Mouse (Mus musculus) ES-E14 (cell line): ENCODE measurements at regions not wholly inside any gene's neighbourhood (a gene's known extent, or its start where the extent isn't known, plus 50 kb on each side); places are given as distances from the start of the nearest gene placed in this dataset.

Source experiments
- CHD2 ChIP-seq: IDR thresholded peaks from 2 replicates; pipeline ENCODE4 v1.6.1; 2014; ENCODE audit warnings: mild to moderate bottlenecking, low read depth, low read length, inconsistent platforms
- HCFC1 ChIP-seq: IDR thresholded peaks from 2 replicates; pipeline ENCODE4 v1.6.1; 2012; ENCODE audit warnings: low read length, inconsistent platforms, borderline replicate concordance; ENCODE audit not compliant: insufficient read depth
- MAFK ChIP-seq: IDR thresholded peaks from 2 replicates; pipeline ENCODE4 v1.6.1; 2014; ENCODE audit warnings: mild to moderate bottlenecking, low read depth, low read length, inconsistent platforms; ENCODE audit not compliant: insufficient read depth
- ZNF384 ChIP-seq: IDR thresholded peaks from 2 replicates; pipeline ENCODE4 v1.6.1; 2012; ENCODE audit warnings: low read depth, low read length, inconsistent platforms

DNA sequence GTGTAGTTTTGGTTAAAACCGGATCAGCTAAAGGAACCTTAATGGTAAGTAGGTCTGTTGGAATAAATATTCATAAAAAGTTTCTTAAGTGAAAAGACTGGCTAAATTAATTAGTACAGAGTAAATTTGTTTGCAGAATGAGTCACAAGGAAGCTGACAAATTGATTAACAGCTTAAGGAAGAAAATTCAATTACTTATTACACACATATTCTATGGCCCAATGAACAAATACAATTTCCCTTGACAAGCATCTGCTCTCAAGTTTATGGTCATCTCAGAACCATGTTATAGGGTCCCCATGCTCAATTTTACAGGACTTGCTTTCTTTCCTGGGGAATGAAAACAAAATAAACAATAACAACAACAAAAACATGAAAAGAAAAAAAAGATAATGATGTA is 231.4 kb upstream of the Frg1 start:
- TF ChIP-seq HCFC1, result no peak
- TF ChIP-seq MAFK, result no peak
- TF ChIP-seq ZNF384, result no peak
- TF ChIP-seq CHD2, result no peak
